Mouse (Mus musculus) kidney, postnatal 25 days (tissue): Measurements from ENCODE around the gene Rps11.
A peak's percentile ranks its signal among the peaks of the same experiment; 100 is the strongest.
"Not testable (repeated sequence)": the region's sequence is repeated elsewhere in the genome, so short reads cannot be mapped to it uniquely, and the experiment has no call there.

Source experiments
- DNase-seq, 2 experiments: peaks; one replicate each; pipeline ENCODE4 v3.0.0; 2021; ENCODE audit warnings: mixed read lengths in 2 of 2

The Rps11 gene

DNA sequence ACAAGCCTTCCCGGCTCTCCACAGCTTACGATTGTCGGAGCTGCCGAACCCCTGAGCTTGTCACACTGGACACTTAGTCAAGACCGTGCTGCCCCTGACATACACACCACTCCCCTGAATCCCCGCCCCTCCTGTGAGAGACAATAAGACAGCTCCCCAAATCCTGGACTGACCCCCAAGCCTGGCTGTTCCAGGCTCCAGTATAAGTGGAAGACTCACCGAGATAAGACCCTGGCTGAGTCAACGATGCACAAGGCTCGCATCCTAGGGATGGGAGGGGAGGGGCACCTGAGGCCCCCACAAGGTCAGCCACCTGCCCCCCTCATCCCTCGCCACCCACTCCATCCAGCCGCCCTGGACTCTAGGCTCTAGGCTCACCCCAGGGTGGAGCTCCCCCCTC, 7.6 kb upstream of the Rps11 start:
- DNase-seq, result no peak

- no peak for DNase-seq
Measured at GRCm38 (mm10) chr7:45129776-45130512, 5.7 kb upstream of the Rps11 start.

- peak; percentile 69 to 77 for DNase-seq
Measured at GRCm38 (mm10) chr7:45129318-45129717, 5.1 kb upstream of the Rps11 start.

DNA sequence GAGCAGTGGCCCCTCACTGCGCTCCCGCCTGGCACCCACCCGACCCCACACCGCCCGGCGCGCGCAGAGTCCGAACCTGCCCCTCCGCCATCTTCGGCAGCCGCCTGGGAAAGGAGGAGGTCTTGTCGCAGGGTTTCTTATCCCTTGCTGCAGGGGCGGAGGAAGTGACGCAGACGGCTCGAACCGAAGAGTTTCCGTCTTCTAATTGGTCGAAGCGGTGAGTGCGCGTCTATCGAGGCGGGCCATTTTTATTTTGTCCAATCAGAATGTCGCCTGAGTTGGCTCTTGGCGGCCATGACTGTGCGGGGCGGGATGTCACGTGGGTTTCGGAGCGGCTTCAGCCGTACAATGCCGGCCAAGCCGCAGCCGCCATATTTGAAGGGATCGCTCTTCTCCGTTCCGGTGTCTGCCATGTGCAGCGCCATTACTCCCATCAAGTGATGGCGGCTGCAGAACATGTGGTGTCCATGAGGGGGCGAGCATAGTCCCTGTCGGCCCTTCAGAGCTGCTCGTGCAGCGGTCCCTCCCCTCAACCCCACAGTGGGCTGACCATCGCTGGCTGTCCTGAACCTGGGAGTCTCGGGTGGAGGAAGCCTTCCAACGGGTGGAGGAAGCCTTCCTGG, 4.5 kb upstream of the Rps11 start, which contains the start of gene Rpl13a:
Gene Rpl13a (minus strand): TSS at position 138 of the 623 bp plus-strand sequence.
- peak; percentile 98 to 99 for DNase-seq

- no peak for DNase-seq
Measured at GRCm38 (mm10) chr7:45127700-45128224, 3.5 kb upstream of the Rps11 start.

DNA sequence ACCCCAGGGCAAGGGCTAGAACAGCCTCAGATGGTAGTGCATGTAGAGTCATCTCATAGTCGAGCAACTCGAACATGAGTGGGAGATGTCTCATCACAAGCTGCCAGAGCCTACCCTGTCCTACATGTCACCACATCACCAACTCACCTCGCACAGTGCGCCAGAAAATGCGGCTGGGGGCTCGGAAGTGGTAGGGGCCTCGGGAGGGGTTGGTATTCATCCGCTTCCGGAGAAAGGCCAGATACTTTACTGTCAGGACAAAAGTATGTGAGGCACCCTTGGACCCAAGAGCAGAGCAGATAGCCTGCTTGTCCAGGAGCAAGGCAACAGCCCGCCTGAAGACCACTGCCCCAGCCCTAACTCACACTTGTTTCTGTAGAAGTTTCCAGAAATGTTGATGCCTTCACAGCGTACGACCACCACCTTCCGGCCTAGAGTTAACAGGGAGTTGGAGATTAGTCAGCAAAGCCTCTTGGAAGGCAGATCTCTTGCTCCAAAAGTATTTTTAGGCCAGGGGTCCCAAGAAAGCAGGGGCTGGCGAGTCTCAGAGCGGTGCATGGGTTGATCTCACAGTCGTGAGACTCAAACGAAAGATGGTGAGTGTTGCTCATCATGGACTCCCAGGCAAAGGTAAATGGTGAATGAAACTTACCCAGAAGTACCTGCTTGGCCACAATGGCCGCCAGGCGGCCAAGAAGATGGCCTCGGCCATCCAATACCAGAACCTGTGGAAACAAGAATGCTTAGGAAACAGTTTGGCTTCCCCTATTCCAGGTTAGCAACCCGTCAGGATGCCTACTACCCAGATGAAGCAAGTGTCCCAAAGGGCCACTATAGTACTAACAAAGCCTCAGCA, 2.8 kb upstream of the Rps11 start:
- DNase-seq, result no peak

DNA sequence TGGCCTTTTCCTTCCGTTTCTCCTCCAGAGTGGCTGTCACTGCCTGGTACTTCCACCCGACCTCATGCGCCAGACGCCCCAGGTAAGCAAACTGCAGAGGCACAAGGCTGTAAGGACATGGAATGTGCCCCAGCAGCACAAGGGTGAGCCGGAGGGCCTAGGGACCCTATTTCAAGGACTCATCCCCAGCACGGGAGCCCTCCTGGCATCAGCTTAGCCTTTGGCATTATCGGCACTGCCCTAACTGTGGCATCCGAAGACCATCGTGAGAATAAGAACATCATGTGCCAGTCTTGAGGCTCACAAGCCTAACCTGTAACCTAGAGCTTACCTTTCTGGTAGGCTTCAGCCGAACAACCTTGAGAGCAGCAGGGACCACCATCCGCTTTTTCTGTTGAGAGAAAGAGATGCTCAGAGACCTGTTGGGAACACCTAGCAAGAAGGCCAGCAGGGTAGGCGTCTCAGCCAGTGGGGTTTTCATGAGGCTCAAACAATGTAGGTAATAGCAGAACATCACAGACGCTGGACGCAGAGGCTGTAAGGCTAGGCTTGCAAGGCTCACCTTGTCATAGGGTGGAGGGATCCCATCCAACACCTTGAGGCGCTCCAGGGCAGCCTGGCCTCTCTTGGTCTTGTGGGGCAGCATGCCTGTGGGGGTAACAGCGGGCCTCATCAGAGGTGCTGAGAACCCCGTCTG, 2.1 kb upstream of the Rps11 start:
- no peak for DNase-seq

GRCm38 (mm10) chr7:45125649-45126048, 1.4 kb upstream of the Rps11 start:
- DNase-seq, result not testable (repeated sequence)

- no peak for DNase-seq
Measured at GRCm38 (mm10) chr7:45125144-45125600, 933 bp upstream of the Rps11 start.

DNA sequence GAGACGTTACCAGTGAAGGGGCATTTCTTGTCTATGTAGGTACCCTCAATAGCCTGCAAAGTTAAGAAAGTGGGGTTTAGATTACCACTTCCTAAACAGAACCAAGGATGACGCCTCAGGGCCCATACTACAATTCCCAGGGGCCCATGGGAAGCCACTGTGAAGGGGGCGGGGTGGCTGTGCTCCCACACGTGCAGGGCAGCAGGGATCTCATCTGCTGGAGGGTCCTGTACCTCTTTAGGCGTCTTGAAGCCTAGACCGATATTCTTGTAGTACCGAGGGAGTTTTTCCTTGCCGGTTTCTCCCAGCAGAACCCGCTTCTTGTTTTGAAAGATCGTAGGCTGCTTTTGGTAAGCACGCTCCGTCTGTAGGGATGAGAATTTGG, 1.1 kb downstream of the Rps11 start:
- DNase-seq, result peak in 1 of 2 experiments; percentile 46

DNA sequence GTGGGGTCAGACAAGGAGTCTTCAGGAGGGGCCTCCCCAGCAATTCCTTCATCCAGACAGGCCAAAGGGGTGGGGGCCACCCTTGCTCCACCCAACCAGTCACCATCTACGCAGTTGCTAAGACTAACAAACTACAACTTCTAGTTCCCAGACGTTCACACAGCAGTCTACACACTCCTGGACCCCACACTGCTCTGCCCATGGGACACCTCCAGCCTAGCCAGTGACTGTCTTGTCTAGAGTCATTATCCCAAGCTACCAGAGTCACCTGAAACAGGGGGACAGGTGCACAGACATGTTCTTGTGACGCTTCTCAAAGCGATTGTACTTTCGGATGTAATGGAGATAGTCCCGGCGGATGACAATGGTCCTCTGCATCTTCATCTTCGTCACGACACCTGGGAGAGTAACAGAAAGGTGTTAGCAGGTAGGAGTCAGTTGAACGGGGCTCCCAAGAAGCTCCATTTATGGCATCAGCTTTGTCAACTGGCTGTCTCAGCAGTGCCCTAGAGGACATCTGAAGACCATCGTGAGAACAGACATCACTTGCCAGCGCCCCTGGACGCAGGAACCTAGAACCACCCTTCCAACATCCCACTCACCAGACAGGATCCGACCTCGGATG, 1.6 kb downstream of the Rps11 start:
- DNase-seq, result no peak

- no peak for DNase-seq
Measured at GRCm38 (mm10) chr7:45121966-45122365, 2.3 kb downstream of the Rps11 start.

DNA sequence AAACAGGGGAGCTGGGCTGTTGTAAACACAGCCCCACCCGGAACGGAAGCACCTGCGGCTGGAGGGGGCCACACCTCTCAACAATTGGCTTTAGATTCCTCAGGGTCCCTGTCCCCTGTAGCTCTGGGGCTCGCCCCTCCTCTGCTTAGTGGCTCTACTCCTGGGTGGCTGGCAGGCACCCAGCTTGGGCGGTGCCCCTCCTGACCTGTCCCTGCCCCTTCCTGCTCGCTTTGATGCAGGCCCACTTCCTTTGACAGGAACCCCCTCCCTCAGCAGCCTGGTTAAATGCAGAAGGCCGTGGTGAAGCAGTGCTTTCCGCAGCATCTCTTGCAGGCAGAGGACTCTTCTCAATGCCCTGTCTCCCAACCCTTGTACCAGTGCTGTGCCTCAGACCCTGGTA, 2.8 kb downstream of the Rps11 start:
- DNase-seq, result peak; percentile 70 to 87

GRCm38 (mm10) chr7:45119780-45120709, 4.2 kb downstream of the Rps11 start:
- no peak for DNase-seq

GRCm38 (mm10) chr7:45118336-45118735, 5.9 kb downstream of the Rps11 start:
- no peak for DNase-seq

DNA sequence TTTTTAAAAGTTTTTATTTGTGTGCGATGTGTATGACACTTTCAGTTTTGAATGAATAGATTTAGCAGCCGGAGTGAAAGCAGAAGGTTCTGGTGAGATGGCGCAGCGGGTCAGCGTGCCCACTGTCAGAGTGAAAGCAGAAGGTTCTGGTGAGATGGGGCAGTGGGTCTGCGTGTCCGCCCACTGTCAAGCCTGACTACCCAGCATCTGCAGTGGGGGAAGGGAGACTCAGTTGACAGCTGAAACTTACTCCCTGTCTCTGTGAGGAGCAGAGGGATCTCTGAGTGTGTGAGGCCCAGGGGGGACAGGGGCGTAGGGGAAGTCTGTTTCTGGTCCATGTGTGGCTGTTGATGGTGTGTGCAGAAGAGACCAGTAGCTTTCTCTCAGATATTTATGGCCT, 6.7 kb downstream of the Rps11 start:
- no peak for DNase-seq

- no peak for DNase-seq
Measured at GRCm38 (mm10) chr7:45113476-45113875, 10.8 kb downstream of the Rps11 start.

DNA sequence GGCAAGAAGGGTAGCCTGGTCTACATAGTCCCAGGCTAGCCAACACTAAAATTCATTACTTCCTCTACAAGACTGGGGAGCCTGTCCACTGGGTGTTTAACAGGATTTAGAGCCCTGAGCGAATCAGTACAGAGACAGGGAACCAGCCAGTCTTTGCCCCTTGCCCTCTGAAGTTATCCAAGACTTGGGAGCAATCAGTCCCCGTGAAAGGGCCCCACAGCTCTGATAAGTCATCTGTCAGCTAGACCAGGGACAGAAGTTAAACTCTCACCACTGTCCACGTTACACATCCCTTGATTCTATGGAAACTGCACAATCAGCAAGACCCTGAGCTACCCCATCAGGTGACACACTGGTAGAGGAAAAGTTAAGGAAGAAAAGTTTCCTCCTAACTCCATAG, 11.7 kb downstream of the Rps11 start:
- no peak for DNase-seq

DNA sequence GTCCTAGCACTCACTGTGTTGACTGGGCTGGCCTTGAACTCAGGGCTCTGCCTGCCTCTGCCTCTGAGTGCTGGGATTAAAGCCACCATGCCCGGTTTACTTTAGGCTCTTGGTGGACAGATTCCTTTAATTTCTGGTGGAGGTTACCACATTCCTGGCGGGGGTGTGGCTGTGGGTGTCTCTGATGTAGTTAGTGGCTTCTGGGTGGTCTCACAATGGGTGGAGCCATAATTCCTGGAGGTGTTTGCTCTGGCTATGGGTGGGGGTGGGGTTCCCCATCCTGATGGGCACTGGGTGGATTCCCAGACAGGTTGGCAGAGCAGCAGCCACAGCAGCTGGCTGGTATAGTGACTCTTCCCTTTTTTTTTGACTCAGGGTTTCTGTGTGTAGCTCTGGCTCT, 12.3 kb downstream of the Rps11 start:
- DNase-seq, result peak in 1 of 2 experiments; percentile 26

DNA sequence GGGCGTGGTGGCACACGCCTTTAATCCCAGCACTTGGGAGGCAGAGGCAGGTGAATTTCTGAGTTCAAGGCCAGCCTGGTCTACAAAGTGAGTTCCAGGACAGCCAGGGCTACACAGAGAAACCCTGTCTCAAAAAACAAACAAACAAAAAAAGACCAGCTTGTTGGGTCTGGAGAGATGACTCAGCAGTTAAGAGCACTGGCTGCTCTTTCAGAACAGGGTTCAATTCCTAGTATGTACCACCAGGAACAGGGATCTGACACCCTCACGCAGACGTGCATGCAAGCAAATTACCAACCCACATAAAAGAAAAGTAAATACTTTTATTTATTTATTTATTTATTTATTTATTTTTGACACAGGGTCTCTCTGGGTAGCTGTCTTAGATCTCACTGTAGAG, 14.2 kb downstream of the Rps11 start:
- not testable (repeated sequence) for DNase-seq
